Mouse (Mus musculus) neutrophil, adult 65 days (primary cell): Measurements from ENCODE around the gene Net1. TPM values are rescaled to one million over a fixed set of nuclear protein-coding genes. Genes with fewer than 3 reads are reported as not detected.

Experiments used
- total RNA-seq: library from RNA; stranded (reverse); gene quantifications from 2 replicates; pipeline ENCODE4 v1.2.4, GENCODE M21; 2023

The Net1 gene
- 9.8 and 15.3 TPM in 2 replicates for total RNA-seq

DNA sequence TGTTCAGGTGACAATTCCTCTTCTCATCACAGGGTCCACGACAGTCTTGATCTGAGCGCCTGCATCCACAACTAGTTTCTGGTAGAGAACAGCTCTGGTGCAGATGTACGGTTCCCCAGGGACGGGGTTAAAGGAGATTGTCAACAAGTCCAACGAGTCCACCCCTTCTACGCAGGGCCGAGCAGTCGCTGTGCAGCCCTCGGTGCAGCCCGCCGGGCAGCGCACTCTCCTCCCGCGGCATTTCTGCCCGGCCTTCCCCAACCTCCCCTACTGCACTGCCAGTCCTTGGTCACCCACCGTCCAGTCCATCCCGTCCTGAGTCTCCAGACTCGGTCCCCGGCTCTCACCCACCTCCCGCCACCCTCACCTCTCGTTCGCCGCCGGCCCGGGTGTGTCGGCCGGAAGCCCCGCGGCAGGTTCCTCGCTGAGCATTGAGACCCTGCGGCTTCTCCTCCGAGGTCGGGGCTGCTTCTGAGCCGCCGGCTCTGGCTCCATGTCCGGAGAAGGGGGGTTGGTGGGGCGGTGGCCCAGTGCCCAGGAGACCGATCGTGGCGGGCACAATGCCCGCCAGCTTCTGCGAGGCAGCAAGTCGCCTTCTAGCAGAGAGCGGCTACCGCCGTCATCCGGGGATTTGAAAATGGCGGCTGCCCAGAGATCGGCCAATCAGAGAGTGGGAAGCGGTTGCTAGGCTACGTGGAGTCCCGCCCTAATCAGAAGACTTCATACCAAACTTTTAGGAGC, at the start of gene Net1, which contains the start of gene Tubal3:
TSS of gene Net1 (minus strand) at position 650 of the 741 bp plus-strand sequence.
TSS of gene Tubal3 (plus strand) at position 704 of the 741 bp plus-strand sequence.

DNA sequence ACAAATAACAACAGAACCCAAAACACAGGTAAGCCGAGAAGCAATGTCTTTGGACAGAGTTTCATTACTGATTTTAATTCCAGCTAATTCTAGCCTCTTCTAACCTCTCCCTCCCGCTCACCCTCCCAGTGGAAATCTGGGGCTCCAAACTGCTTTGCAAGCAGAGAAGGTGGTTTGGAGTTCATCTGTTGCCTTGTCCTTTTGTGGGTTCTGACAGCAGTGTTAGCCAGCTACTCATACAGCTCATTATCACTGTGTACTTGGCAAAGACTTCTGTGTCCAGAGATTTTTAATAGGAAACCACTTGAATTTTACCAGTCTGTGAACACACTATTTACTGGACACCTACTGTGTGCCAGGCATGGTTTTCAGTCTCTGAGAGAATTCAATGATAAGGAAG, 27.2 kb upstream of the Net1 start, which contains the start of gene Ucn3:
TSS of gene Ucn3 (minus strand) at position 101 of the 400 bp plus-strand sequence.

DNA sequence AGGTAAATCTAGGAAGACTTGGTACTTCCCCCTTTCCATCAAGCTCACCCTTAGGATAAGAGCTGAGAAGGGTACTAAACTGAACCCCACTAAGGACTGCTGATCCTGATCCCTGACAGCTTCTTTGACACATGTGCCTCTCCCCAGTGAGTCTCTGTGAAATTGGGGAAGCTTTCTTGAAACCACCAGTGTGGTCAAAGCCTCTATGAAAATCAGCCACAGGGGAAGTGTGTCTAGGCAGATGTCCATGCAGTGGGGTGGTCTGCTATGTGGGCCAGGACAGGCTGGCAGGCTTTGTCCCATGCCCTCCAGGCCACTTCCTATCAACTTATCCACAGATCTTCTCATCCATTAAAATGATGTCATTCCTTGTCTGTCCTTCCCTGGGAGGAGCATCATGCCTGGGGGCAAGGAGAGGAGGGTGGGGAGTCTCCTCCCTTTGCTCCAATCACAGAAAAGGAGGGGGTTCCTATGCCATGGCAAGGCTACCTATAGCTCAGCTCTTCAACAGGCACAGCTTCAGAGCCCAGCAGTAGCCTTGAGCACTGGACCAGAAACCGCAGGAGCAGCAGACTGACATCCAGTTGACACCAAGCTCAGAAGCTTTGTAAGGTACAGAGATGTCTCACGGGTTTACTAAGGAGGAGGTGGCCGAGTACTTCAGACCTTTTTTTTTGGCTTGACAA, 64.2 kb downstream of the Net1 start, which contains the start of gene Calm5:
TSS of gene Calm5 (plus strand) at position 526 of the 686 bp plus-strand sequence.

DNA sequence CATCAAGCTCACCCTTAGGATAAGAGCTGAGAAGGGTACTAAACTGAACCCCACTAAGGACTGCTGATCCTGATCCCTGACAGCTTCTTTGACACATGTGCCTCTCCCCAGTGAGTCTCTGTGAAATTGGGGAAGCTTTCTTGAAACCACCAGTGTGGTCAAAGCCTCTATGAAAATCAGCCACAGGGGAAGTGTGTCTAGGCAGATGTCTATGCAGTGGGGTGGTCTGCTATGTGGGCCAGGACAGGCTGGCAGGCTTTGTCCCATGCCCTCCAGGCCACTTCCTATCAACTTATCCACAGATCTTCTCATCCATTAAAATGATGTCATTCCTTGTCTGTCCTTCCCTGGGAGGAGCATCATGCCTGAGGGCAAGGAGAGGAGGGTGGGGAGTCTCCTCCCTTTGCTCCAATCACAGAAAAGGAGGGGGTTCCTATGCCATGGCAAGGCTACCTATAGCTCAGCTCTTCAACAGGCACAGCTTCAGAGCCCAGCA, 80.7 kb downstream of the Net1 start, which contains the start of gene Calm4:
TSS of gene Calm4 (plus strand) at position 446 of the 496 bp plus-strand sequence.

Other genes starting within 250 kb of the Net1 start
- gene Calml3, start 113.9 kb downstream of the Net1 start, total RNA-seq, result not detected in 2 replicates
- gene Calm4, start 80.5 kb downstream of the Net1 start, total RNA-seq, result not detected in 2 replicates
- not detected in 2 replicates for gene Calm5, start 64.0 kb downstream of the Net1 start, total RNA-seq
- gene Tubal3, start 54 bp upstream of the Net1 start, total RNA-seq, result not detected in 2 replicates
- not detected in 2 replicates for gene Ucn3, start 27.1 kb upstream of the Net1 start, total RNA-seq
- not detected in 2 replicates for gene Akr1c14, start 130.8 kb upstream of the Net1 start, total RNA-seq
- 0.36 and 1.2 TPM in 2 replicates for gene Akr1c18, start 232.4 kb upstream of the Net1 start, total RNA-seq